Mouse (Mus musculus) heart, embryonic 11.5 days (tissue): ENCODE data around the gene Adamts13. TPM values are rescaled to one million over a fixed set of nuclear protein-coding genes. Genes with fewer than 3 reads are reported as not detected.

ENCODE experiments used
- ATAC-seq: fragments of 200-750 bp; cut with Nextera tagmentation; replicated peaks from 2 replicates; pipeline ENCODE4 v1.8.0; 2017; ENCODE audit warnings: moderate library complexity; ENCODE audit not compliant: insufficient number of reproducible peaks, low FRiP score, low TSS enrichment
- H3K27ac ChIP-seq: fragments of 300-500 bp; sonication (generic); 2 replicates; pipeline ENCODE4 v1.5.1; 2014; ENCODE audit warnings: mild to moderate bottlenecking, low read depth, low read length
- H3K27me3 ChIP-seq: fragments of 300-500 bp; sonication (generic); 2 replicates; pipeline ENCODE4 v1.6.1; 2014; ENCODE audit warnings: mild to moderate bottlenecking, low read length, mixed read lengths; ENCODE audit not compliant: control insufficient read depth, insufficient read depth
- H3K36me3 ChIP-seq: fragments of 300-500 bp; sonication (generic); 2 replicates; pipeline ENCODE4 v1.6.1; 2014; ENCODE audit warnings: mild to moderate bottlenecking, low read length, moderate library complexity, mixed read lengths; ENCODE audit not compliant: control insufficient read depth, insufficient read depth
- H3K4me1 ChIP-seq: fragments of 300-500 bp; sonication (generic); 2 replicates; pipeline ENCODE4 v1.6.1; 2014; ENCODE audit warnings: low read length; ENCODE audit not compliant: control insufficient read depth, insufficient read depth
- H3K4me2 ChIP-seq: fragments of 300-500 bp; sonication (generic); 2 replicates; pipeline ENCODE4 v1.6.1; 2014; ENCODE audit warnings: mild to moderate bottlenecking, moderate library complexity
- H3K4me3 ChIP-seq: fragments of 300-500 bp; sonication (generic); 2 replicates; pipeline ENCODE4 v1.5.1; 2014; ENCODE audit warnings: low read depth, low read length
- H3K9ac ChIP-seq: fragments of 300-500 bp; sonication (generic); 2 replicates; pipeline ENCODE4 v1.6.1; 2014; ENCODE audit warnings: mild to moderate bottlenecking, low read depth, low read length, moderate library complexity
- H3K9me3 ChIP-seq: fragments of 300-500 bp; sonication (generic); replicated peaks from 2 replicates; pipeline ENCODE4 v1.6.1; 2016; ENCODE audit warnings: low read length; ENCODE audit not compliant: control insufficient read depth
- WGBS: fragments of 180-500 bp; shearing (Covaris S2); extraction: QIAGEN DNeasy Blood & Tissue Kit; methylation state at CpG from one replicate; pipeline ENCODE4 v1.1.7; 2014; ENCODE audit not compliant: insufficient replicate concordance; 5-methylcytosine and 5-hydroxymethylcytosine counted together
- polyA plus RNA-seq: library from polyadenylated mRNA; unstranded; fragments of >200 nt; fragmentation: Nextera tagmentation; extraction: Ambion mirVana; gene quantifications from 2 replicates; pipeline ENCODE4 v1.2.1, GENCODE M21; 2014

The Adamts13 gene
- polyA plus RNA-seq, 1 experiment from 2014 or later, result 0.07 TPM

DNA sequence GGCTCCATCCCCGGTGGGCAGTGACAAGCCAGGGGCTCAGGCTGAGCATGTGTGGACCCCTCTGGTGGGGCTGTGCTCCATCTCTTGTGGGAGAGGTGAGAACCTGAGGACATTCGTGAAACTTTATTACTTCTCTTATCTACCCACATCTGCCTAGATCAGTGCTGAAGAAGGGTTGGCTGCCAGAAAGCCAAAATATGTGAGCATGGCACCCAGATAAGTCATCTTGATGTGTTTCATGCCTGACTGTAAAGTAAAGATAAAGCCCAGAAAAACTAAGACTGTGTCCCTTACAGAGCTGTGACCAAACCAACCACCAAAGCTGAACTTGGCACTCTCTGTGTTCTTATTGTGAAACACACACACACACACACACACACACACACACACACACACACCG, 20.7 kb downstream of the Adamts13 start:
- Histone ChIP-seq H3K4me3 (no peak overlapping the region), H3K27ac (no peak overlapping the region), H3K27me3 (no peaks in the 10 kb centered on the region), H3K9ac (no peak overlapping the region), H3K36me3 (no peaks in the 10 kb centered on the region), H3K9me3 (no peaks in the 10 kb centered on the region), H3K4me1 (no peaks in the 10 kb centered on the region), H3K4me2 (no peak overlapping the region)
- 70% methylated on average over 3 of the region's 3 CpGs for WGBS
- ATAC-seq, result no peak

DNA sequence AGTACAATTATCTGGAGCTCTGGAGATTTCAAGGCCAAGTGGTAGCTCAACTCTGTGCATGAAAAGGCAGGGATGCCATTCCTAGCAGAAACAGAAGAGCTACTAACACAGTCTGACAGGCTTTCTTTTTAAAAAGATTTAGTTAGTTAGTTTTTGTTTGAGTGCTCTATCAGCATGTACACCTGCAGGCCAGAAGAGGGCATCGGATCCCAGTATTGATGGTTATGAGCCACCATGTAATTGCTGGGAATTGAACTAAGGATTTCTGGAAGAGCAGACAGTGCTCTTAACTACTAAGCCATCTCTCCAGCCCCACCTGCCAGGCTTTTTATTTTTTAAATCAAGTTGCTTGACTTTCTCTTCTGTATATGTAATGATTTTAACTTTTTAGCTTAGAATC, 24.3 kb downstream of the Adamts13 start:
- no peak overlapping the region for H3K27ac ChIP-seq
- no peak overlapping the region for H3K9ac ChIP-seq
- no peaks in the 10 kb centered on the region for H3K4me1 ChIP-seq
- H3K4me2 ChIP-seq, result no peak overlapping the region
- no peaks in the 10 kb centered on the region for H3K36me3 ChIP-seq
- no peak overlapping the region for H3K4me3 ChIP-seq
- H3K27me3 ChIP-seq, result no peaks in the 10 kb centered on the region
- H3K9me3 ChIP-seq, result no peaks in the 10 kb centered on the region
- no peak for ATAC-seq
- WGBS, result 89% methylated on average over 1 of the region's 1 CpGs

DNA sequence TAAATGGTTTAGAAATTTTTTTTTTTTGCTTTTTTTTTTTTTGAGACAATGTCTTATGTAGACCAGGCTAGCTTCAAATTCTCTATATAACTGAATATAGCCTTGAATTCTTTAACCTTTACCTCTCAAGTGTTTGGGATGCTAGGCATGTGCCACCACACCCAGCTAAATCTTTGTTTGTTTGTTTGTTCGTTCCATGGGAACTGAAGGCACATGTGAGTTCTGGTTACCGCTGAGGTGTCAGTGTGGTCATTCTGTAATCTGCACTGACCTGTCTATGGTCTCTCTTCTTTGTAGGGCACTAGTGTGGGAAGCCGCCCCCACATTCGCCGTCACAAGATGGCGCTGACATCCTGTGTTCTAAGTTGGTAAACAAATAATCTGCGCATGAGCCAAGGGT, 24.8 kb downstream of the Adamts13 start:
- WGBS, result 92% methylated on average over 7 of the region's 7 CpGs
- no peak overlapping the region for H3K4me2 ChIP-seq
- H3K27ac ChIP-seq, result no peak overlapping the region
- no peak overlapping the region for H3K4me3 ChIP-seq
- no peaks in the 10 kb centered on the region for H3K36me3 ChIP-seq
- no peak for ATAC-seq
- no peaks in the 10 kb centered on the region for H3K9me3 ChIP-seq
- no peak overlapping the region for H3K9ac ChIP-seq
- no peaks in the 10 kb centered on the region for H3K4me1 ChIP-seq
- no peaks in the 10 kb centered on the region for H3K27me3 ChIP-seq

DNA sequence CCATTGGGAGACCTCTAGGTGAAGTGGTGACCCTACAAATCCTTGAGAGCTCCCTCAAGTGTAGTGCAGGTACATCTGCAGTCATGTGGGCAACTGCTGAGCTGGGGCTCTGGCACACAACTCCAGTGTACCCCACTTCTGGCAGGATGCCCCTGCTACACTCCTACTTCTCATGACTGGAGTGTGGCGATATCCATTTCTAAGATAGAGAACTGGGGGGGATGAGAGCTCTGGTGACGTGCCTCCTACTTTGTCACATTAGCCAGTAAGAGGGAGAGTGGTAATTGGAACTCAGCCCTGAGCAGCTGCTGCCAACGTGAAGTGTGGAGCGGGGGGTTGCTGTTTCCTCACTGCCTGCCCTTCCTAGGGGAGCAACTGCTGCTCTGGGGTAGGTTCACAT, 33.0 kb downstream of the Adamts13 start:
- no peaks in the 10 kb centered on the region for H3K36me3 ChIP-seq
- H3K4me2 ChIP-seq, result no peak overlapping the region
- 57% methylated on average over 4 of the region's 4 CpGs for WGBS
- no peak for ATAC-seq
- no peak overlapping the region for H3K4me3 ChIP-seq
- peaks cover 8% of the 10 kb centered on the region for H3K4me1 ChIP-seq
- H3K9me3 ChIP-seq, result no peaks in the 10 kb centered on the region
- no peak overlapping the region for H3K9ac ChIP-seq
- peaks cover 3% of the 10 kb centered on the region; the same call in 1 of the 2 replicates for H3K27me3 ChIP-seq
- no peak overlapping the region for H3K27ac ChIP-seq

DNA sequence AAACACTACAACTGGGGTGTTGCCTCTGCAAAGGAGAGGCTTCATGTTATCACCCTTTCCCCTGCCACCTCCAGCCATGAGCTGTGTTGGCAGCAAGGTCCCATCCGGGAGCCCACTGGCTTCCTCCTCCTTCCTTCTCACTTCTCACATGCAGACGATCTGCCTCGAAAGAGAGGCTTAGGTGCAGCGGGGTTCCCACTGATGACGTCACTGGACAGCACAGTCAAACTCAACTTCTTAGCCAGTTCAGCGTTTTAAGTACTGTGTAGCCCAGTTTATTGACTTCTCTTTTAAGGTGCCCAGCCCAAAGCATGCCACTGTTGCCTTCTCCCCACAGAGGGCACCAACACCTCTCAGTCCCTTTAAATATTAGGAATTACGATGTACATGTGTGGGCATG, 34.5 kb downstream of the Adamts13 start:
- Histone ChIP-seq H3K27me3 (peaks cover 3% of the 10 kb centered on the region; the same call in 1 of the 2 replicates), H3K9me3 (no peaks in the 10 kb centered on the region), H3K4me2 (no peak overlapping the region), H3K27ac (no peak overlapping the region), H3K36me3 (no peaks in the 10 kb centered on the region), H3K4me3 (no peak overlapping the region), H3K9ac (no peak overlapping the region), H3K4me1 (peaks cover 8% of the 10 kb centered on the region)
- 68% methylated on average over 7 of the region's 7 CpGs for WGBS
- ATAC-seq, result no peak

DNA sequence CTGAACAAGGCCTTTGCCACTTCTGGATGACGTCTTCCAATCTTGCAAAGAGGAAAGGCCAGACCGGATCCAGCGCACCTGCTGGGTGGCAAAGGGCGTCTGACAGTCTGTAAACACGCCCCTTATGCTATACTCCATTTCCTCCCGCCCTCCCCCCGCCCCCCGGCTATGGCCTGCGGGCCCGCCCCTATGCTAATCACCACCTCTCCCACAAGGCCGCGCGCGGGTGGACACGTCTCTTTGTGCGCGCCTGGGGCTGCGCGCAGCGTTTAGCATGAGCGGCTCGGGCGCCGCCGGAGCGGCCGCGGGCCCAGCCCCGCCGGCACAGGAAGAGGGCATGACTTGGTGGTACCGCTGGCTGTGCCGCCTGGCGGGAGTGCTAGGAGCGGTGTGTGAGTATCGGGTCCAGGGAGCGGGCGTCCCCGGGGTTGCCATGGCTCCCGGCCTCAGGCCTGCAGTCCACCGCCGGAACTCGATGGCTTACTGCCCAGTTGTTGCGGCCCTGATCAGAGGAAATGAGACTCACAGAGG, 36.6 kb downstream of the Adamts13 start, which contains the start of gene Cacfd1:
Gene Cacfd1 (plus strand): TSS at position 213 of the 531 bp plus-strand sequence.
- peak within 1 kb of the TSS; percentile 36 for H3K27ac ChIP-seq
- H3K4me2 ChIP-seq, result peak within 1 kb of the TSS; percentile 76
- peaks cover 3% of the 10 kb centered on the region; the same call in 1 of the 2 replicates for H3K27me3 ChIP-seq
- peak; percentile 95 for ATAC-seq
- H3K4me3 ChIP-seq, result peak within 1 kb of the TSS; percentile 71
- H3K4me1 ChIP-seq, result peaks cover 8% of the 10 kb centered on the region
- under 1% methylated on average over 42 of the region's 43 CpGs for WGBS
- peak within 1 kb of the TSS; percentile 90 for H3K9ac ChIP-seq
- H3K36me3 ChIP-seq, result no peaks in the 10 kb centered on the region; the same call in 1 of the 2 replicates
- H3K9me3 ChIP-seq, result no peaks in the 10 kb centered on the region

DNA sequence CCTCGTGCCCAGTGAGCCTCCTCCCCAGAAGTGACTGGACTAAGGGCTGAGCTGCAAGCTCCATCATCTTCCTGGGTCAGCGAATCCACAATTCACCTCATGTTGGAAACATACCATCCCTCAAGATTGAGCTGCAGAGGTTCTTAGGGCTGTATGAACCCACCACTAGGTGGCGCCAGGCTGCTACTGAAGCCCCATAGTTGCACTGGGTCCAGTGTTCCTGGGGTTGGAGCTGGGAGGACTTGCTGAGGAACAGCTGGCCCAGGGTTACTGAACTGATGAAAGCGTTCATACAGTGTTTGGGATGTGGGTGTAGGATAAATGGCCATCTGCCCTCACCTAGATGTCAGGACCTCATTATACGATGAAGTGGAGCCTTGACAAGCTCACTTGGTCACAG, 44.6 kb downstream of the Adamts13 start:
- H3K9me3 ChIP-seq, result no peaks in the 10 kb centered on the region
- ATAC-seq, result no peak
- H3K4me2 ChIP-seq, result no peak overlapping the region
- no peak overlapping the region for H3K9ac ChIP-seq
- H3K27me3 ChIP-seq, result no peaks in the 10 kb centered on the region
- no peak overlapping the region for H3K4me3 ChIP-seq
- peaks cover 12% of the 10 kb centered on the region; the same call in 1 of the 2 replicates for H3K36me3 ChIP-seq
- no peak overlapping the region for H3K27ac ChIP-seq
- 52% methylated on average over 5 of the region's 5 CpGs for WGBS
- H3K4me1 ChIP-seq, result no peaks in the 10 kb centered on the region

DNA sequence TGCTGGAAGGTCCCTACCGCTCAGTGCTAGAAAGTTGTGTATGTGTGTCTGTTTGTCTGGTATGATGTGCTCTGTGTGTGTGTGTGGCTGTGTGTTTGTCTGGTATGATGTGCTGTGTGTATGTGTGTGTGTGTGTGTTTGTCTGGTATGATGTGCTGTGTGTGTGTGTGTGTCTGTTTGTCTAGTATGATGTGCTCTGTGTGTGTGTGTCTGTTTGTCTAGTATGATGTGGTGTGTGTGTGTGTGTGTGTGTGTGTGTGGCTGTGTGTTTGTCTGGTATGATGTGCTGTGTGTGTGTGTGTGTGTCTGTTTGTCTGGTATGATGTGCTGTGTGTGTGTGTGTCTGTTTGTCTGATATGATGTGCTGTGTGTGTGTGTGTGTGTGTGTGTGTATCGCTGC, 46.3 kb downstream of the Adamts13 start:
- no peaks in the 10 kb centered on the region for H3K4me1 ChIP-seq
- peaks cover 12% of the 10 kb centered on the region; the same call in 1 of the 2 replicates for H3K36me3 ChIP-seq
- no peak for ATAC-seq
- no peak overlapping the region for H3K4me3 ChIP-seq
- 83% methylated on average over 2 of the region's 2 CpGs for whole genome bisulfite sequencing
- H3K27ac ChIP-seq, result no peak overlapping the region
- H3K9me3 ChIP-seq, result no peaks in the 10 kb centered on the region
- 0 out of 2 replicates have a peak, but pooled peaks cover 3% of the 10 kb centered on the region for H3K27me3 ChIP-seq
- no peak overlapping the region for H3K9ac ChIP-seq
- no peak overlapping the region for H3K4me2 ChIP-seq

DNA sequence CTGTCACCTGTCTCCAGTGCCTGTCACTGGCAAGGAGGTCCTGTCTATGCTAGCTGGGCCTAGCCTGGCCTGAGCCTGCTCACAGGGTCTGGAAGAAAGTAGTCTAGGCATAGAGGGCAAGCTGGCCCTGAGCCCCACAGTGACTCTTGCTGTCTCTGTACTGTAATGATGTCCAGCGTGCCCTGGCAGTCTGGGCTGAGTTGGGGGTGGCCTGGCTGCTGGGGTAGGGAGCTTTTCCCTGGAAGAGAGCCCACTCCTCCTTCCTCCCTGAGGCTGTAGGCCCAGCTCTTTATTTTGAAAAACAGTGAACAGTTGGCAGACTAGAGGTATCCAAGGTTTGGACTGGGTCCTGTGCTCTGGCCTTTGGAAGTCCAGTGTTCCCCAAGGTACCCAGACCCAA, 47.9 kb downstream of the Adamts13 start:
- H3K27me3 ChIP-seq, result peaks cover 9% of the 10 kb centered on the region; the same call in 1 of the 2 replicates
- 64% methylated on average over 1 of the region's 1 CpGs for WGBS

More for the DNA sequence above, 47.9 kb downstream of the Adamts13 start:
- ATAC-seq, result no peak
- H3K36me3 ChIP-seq, result 0 out of 2 replicates have a peak, but pooled peaks cover 7% of the 10 kb centered on the region
- H3K9ac ChIP-seq, result no peak overlapping the region
- H3K4me1 ChIP-seq, result no peaks in the 10 kb centered on the region
- no peak overlapping the region for H3K27ac ChIP-seq
- no peaks in the 10 kb centered on the region for H3K9me3 ChIP-seq
- no peak overlapping the region for H3K4me3 ChIP-seq
- no peak overlapping the region for H3K4me2 ChIP-seq
